Mouse (Mus musculus) NIH3T3 (cell line): ENCODE results near the gene Apobec2.
"Not testable (repeated sequence)": the region's sequence is repeated elsewhere in the genome, so short reads cannot be mapped to it uniquely, and the experiment has no call there.

ENCODE experiments used
- DNase-seq: peaks from one replicate; pipeline ENCODE4 v3.0.0-alpha.2; 2012; ENCODE audit warnings: low read depth

Gene Apobec2

DNA sequence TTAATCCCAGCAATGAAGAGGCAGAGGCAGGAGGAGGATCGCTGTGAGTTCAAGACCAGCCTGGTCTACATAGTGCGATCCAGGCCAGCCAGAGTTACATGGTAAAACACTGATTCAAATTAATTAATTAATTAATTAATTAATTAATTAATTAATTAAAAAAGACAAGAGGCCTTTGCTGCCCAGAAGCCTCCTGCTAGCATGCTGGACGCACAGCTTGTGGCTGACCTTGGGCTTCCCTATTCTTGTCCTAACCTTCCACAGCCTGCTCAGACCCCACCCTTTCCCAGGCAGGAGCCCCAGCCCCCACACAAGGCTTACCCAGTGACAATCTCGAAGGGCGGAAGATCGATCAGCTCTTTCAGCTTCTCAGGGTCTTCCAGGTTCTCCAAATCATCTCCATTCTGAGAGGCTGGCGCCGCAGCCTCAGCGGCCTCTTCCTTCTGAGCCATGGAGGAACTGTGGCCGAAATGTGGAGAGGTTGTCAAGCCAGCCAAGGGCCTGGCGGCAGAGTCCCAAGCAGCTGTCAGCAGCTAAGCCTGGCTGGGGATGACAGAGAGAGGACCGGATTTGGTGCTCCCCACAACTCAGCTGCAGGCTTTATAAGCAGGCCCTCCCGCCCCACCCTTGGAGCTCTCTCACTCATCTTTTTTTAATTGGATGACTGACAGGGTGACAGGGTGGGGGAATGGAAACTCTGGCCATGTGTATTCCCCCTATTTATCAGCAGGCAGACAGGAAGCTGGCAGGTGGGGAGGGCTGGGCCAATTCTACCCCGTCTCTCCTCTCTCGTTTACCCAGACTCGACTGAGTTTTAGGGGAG, at the start of gene Apobec2:
Apobec2 (minus strand) TSS at position 773 of the 823 bp plus-strand sequence.
- DNase-seq: no peak

DNA sequence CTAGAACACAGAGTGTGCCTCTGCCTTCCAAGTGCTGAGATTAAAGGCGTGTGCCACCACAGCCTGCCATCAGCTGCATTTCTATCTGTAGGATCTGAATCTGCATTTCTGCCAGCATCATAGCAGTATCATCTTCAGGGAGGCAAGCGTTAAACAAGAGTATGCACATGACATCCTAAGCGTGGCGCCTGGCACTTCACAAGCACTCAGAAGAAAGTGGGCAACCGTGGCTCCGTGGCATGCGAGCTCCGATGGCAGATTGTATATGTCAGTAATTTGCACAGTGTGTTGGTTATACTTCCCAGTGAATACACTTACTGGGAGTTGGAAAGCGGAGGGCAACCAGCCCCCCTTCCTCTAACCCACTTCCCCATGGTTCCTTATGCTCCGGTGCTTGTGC, 47.2 kb upstream of the Apobec2 start:
- no peak for DNase-seq

DNA sequence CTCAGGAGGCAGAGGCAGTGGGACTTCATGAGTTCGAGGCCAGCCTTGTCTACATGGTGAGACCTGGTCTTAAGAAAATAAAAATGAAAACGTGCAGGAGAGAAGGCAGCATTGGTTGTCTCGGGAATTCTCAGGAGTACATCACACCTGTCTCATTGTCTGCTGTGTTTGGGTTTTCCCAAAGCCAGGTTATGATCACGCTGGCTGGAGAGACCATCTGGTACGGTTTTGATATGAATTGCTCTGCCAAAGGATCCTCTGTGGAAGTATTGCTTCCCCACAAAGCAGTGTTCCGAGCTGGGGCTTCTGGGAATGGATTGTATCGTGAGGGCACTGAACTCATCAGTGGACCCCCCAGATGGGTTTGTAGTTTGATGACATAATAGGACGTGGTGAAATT, 42.7 kb upstream of the Apobec2 start:
- no peak for DNase-seq

DNA sequence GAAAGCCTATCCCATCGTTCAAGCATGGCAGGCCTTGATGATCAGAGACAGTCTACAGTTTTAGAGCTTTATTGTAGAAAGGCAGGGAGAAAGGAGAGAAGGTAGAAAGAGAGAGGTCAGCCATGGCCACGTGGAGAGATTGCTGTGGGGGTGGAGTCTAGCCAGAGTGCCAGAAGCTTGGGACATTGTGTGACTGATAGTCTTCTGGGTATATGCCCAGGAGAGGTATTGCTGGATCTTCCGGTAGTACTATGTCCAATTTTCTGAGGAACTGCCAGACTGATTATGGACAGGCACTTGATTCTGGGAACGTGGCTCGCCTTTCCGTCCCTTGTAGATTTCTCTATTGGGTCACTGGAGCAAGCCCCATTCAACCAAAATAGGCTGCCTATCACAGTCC, 41.6 kb upstream of the Apobec2 start:
- not testable (repeated sequence) for DNase-seq

DNA sequence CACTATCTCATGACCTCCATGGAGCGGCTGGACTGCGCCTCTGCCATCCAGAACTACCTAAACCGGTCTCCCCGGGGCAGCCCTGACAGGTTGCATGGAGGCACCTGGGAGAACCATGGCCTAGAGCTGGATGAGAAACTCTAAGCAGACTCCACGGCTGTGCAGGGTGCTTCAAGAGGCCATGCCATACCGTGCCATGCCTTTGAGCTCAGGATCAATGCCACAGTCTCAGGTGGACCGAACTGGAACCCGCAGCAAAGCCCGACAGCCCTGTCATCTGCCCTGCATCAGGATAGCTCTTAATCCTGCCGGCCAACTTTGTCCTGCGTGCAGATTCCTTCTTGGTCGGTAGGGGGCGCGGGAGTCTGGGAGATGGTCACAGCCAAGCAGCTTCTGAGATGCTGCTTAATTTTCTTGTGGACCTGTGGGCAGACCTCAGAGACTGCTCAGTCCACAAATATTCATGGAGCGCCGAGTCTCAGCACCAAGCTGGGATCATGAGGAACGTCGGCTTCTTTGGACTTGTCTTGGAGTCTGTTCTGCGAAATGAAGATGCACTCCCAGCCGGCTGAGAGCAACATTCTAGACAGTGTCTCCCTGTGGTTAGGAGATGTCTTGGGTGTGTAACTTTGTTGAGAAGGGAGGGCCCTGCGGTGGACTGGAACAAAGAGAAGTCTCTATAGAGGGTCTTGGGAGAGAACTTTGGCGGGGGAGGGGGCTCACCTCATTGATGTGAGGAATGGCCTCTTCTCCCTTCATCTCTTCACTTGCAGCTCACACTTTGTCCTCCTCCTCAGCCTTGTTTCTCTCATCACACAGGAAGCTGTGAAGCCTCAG, 34.9 kb upstream of the Apobec2 start:
- peak; percentile 84 for DNase-seq

DNA sequence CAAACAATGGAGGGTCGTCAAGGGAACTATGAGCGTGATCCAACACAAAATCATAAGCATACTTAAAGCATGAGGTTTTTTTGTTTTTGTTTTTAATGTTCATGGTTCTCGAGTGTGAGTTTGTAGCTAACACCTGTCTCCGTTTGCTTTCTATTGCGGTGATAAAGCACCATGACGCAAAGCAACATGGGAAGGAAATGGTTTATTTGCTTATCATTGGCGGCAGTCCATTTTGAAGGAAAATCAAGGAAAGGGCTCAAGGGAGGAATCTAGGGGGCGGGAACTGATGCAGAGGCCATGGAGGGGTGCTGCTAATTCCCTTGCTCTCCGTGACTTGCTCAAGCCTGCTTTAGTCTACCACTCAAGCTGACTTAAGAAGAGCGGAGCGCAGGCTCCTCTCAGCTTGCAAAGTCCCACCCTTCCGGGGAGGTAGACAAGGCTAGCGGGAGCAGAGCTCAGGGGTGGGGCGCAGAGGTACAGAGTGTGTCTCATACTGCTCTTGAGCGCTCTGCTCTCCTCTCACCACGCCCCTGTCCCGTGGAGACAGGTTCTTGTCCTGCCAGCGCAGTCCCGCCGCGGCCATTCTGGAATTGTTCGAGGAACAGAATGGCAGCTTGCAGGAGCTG, 34.2 kb upstream of the Apobec2 start:
- no peak for DNase-seq

DNA sequence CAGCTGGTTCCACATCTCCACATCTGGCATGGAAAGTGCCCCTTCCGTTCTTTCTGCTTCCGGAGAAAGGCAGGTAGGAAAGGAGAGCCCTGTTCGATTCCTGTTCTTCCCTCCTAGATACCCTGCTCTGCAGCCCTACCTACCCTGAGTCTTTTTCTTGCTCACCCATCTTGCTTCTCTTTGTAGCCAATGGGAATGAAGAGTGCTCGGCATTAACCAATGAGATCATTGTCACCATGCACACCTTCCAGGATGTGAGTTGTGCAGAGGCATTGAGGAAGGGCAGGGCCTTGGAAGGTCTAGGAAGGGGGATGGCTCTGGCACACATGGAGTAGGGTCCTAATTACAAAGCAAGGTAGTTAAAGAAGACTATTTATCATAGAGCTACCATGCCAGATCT, 30.7 kb upstream of the Apobec2 start:
- DNase-seq: no peak

DNA sequence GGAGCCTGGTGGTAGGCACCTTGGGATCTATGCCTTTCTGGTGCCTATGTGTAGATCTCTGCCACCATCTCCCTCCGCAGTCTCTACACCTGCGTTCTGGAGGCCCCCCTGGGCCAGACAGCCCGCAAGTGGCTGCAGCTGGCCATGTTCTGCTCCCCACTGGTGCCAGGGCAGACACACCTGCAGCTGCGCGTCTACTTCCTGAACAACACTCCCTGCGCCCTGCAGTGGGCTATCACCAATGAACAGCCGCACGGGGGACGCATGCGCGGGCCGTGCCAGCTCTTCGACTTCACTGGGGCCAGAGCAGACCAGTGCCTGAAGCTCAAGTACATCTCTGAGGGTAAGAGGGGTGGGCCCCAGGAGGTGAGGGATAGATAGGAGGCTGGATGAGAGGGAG, 29.4 kb upstream of the Apobec2 start:
- DNase-seq: no peak

DNA sequence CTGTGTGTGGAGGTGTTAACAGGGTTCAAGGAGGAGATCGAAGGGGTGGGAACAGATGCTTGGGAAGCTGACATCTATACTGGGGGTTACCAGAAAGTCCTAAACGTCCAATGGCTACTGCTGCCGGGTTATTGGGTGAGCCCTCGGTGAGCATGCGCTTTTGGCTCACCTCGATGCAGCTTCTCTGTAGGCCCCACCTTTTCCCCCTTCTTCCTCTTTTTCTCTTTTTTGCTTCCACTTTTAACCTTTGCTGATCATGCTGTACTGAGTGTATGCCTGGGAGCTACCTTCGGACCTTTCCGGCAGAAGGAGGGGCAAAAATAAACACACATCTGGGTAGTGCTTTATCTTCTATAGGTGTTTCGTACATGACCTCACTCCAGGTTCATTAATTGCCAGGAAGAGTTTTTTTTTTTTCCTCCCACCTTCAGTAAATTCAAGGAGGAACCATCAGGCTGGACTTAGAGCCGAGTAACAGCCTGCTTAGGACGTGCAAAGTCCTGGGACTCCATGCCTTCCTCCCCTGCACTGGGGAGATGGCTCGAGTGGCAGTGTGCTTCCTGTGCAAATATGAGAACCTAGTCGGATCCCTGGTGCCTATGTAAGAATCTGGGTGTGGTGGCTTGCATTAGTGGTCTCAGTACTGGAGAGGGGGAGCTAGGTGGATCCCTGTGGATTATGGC, 25.4 kb upstream of the Apobec2 start:
- no peak for DNase-seq

DNA sequence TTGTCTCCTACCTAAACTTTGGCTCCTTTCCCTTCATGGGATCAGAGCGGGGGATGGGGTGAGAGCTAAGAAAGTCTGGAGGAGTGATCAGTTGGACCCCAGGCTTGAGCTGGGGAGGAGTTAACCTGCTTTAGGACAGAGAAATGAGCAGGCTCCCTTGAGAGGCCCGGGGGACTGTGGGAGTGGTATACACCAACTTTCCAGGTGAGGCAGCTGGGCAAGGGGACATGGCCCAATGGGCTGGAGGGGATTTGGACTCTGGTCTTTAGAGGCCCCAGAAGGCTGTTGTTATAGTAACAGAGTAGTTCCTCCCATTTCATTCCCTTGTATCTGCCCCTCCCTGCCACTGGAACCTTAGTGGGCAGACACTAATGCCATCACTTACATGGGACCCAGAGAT, 23.2 kb upstream of the Apobec2 start:
- DNase-seq: no peak

DNA sequence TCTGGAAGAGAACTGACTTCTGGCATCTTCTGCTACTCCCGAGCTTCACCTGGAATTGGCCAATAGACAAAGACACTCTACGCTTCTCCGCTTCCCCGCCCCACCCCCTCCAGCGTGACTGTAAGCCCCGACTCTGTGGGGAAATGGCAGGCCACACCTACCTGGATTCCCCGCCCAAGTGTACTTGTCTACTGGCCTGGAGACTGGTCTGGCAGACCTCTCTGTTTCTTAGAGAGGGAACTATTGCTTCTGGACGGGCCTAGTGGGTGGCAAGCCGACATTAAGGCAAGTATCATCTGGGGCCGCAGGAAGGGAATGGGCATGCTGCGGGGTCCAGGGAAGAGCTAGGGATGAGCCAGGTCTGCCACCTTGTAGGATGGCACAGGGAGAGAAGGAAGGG, 22.0 kb upstream of the Apobec2 start, which contains the start of gene Unc5cl:
Unc5cl (plus strand) TSS at position 214 of the 400 bp plus-strand sequence.
- DNase-seq: no peak

GRCm38 (mm10) chr17:48454190-48454589, 21.5 kb upstream of the Apobec2 start:
- no peak for DNase-seq

- no peak for DNase-seq
Measured at GRCm38 (mm10) chr17:48453489-48453888, 20.8 kb upstream of the Apobec2 start.

GRCm38 (mm10) chr17:48451753-48452444, 19.2 kb upstream of the Apobec2 start:
- DNase-seq: no peak

GRCm38 (mm10) chr17:48451353-48451675, 18.6 kb upstream of the Apobec2 start, which contains the start of gene Tspo2:
Gene Tspo2, minus strand, starts transcription at chr17:48451522.
- DNase-seq: no peak

DNA sequence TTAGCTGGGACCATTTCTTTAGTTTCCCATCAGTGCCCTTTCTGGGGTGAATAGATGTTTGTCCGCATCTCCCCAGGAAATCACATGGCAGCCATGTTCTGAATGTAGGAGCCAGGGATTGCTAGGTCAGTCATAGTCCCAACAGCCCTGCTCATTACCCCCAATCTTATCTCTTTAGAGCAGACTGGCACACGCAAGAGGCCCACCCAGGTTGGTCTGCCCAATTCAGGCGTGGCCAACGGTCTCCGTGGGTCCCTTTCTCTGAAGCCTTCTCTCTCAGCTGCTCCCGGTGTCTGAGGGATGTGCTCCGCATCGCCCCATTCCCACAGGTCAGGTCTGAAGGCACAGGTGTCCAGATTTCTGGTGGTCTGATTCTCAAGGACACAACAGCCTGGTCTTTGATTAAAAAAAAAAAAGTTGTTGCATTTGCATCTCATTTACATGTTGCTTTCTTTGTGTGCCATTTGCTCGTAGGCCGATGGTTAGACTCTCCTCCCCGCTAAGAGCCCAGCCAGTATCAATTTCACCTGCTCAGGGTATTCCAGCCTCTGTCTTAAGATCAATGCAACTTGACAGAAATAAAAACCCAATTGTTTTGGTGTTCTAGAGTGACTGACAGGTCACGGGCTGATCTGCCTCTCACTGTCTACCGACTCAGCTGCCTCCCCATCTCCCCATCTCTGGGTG, 18.1 kb upstream of the Apobec2 start:
- DNase-seq: no peak

DNA sequence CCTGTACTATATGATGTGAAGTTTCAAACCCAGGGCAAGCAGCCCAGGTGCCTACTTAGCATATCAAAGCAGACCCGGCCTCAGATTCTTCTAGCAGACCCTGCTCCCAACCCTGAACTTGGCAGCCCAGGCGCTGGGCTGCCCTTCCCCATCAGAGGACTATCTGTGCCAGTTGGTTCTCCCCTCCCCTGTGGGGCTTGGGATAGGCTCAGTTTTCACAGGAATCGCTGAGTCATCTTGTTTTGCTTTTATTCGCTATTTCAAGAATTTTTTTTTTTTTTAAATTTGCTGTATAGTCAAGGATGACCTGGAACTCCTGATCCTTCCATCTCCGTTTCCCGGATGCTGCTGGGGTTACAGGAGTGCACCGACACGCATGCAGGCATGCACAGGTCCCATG, 14.9 kb upstream of the Apobec2 start:
- peak; percentile 55 for DNase-seq

GRCm38 (mm10) chr17:48443542-48444145, 10.9 kb upstream of the Apobec2 start:
- no peak for DNase-seq

GRCm38 (mm10) chr17:48442745-48443457, 10.2 kb upstream of the Apobec2 start:
- peak; percentile 39 for DNase-seq

- no peak for DNase-seq
Measured at GRCm38 (mm10) chr17:48437421-48437911, 4.7 kb upstream of the Apobec2 start.
